9 mouse cellular contexts compared by ENCODE assay signal in genomic region chr17:79110936-79111348, GRCm38 (mm10). TPM values are rescaled to one million over a fixed set of nuclear protein-coding genes. Genes with fewer than 3 reads are reported as not detected.
DNase-seq lines count a peak whose midpoint lies in the region; ATAC-seq and TF ChIP-seq lines count a peak whose summit lies in the region.
"Had no signal": no experiment of that assay in that cellular context is flagged by ENCODE, and none has a peak within 500 bp of the region (broad histone marks: within the 10 kb centered on the region; RNA-seq: fewer than 3 reads in every experiment).

No protein-coding gene starts in this region.

- ATAC-seq in liver, embryonic 11.5 days (replicated peaks; ENCODE audit: low FRiP score) = no peak
- no peak for ATAC-seq in embryonic facial prominence, embryonic 14.5 days (ENCODE audit: low read depth)
- peak; percentile 77 for ATAC-seq in hindbrain, embryonic 13.5 days (ENCODE audit: low FRiP score)
- peak; percentile 73 for ATAC-seq in midbrain, embryonic 11.5 days (ENCODE audit: low FRiP score)
- ATAC-seq in stomach, postnatal 0 days (ENCODE audit: low FRiP score, low TSS enrichment) = no peak

- intact Hi-C loops in left cerebral cortex, adult 2 months (cut with DNase I) = loop anchor here (1.0 to 5.0 kb wide), 4 partner anchors 246 to 731 kb away; partner anchors contain the start of gene Cdc42ep3

- DNase-seq in liver, adult 2 months (ENCODE audit: extremely low read depth, low read depth, low spot score) = peak; percentile 58
- no peak for DNase-seq in liver, embryonic 11.5 days (ENCODE audit: low spot score)
- DNase-seq in embryonic facial prominence, embryonic 14.5 days (ENCODE audit: low spot score) = peak; percentile 77
- peak; percentile 43 to 52 for DNase-seq in left cerebral cortex, adult 2 months (ENCODE audit: extremely low spot score in 1 of 2, low spot score in 2 of 2)
- DNase-seq in midbrain, embryonic 11.5 days (ENCODE audit: low spot score, missing footprints) = peak; percentile 86
- peak; percentile 54 for DNase-seq in stomach, postnatal 0 days (ENCODE audit: low spot score)

- H3K4me2 ChIP-seq in liver, embryonic 11.5 days = no peak overlapping the region
- no peak overlapping the region for H3K4me2 ChIP-seq in embryonic facial prominence, embryonic 14.5 days (ENCODE audit: low read depth, low read length)
- H3K4me2 ChIP-seq in hindbrain, embryonic 13.5 days = no peak overlapping the region
- no peak overlapping the region for H3K4me2 ChIP-seq in midbrain, embryonic 11.5 days
- no peak overlapping the region for H3K4me2 ChIP-seq in stomach, postnatal 0 days (replicated peaks; ENCODE audit: low read depth)
- H3K4me2 ChIP-seq: embryonic facial prominence, embryonic 12.5 days had no signal

- no peaks in the 10 kb centered on the region for H3K9me3 ChIP-seq in liver, embryonic 11.5 days (ENCODE audit: control insufficient read depth, low read length)
- no peaks in the 10 kb centered on the region for H3K9me3 ChIP-seq in embryonic facial prominence, embryonic 14.5 days (ENCODE audit: control insufficient read depth, low read length)
- no peaks in the 10 kb centered on the region for H3K9me3 ChIP-seq in hindbrain, embryonic 13.5 days
- no peaks in the 10 kb centered on the region for H3K9me3 ChIP-seq in midbrain, embryonic 11.5 days (ENCODE audit: control insufficient read depth, low read length)
- no peaks in the 10 kb centered on the region for H3K9me3 ChIP-seq in stomach, postnatal 0 days (ENCODE audit: control insufficient read depth, low read length)
- H3K9me3 ChIP-seq: embryonic facial prominence, embryonic 12.5 days had no signal

- no peak overlapping the region for H3K9ac ChIP-seq in liver, adult 2 months (ENCODE audit: low read depth, low read length)
- H3K9ac ChIP-seq in liver, embryonic 11.5 days (ENCODE audit: low read depth, low read length) = no peak overlapping the region
- no peak overlapping the region for H3K9ac ChIP-seq in embryonic facial prominence, embryonic 14.5 days (ENCODE audit: low read depth, low read length)
- H3K9ac ChIP-seq in hindbrain, embryonic 13.5 days = no peak overlapping the region
- H3K9ac ChIP-seq in midbrain, embryonic 11.5 days (ENCODE audit: low read length) = no peak overlapping the region
- H3K9ac ChIP-seq in stomach, postnatal 0 days (ENCODE audit: low read length) = no peak overlapping the region
- H3K9ac ChIP-seq: embryonic facial prominence, embryonic 12.5 days had no signal

- TF ChIP-seq EP300 in stomach, postnatal 0 days (optimal IDR thresholded peaks at IDR 0.05) = no peak

- no peaks in the 10 kb centered on the region for H3K27me3 ChIP-seq in liver, adult 2 months (ENCODE audit: control insufficient read depth, insufficient read depth, low read length)
- H3K27me3 ChIP-seq in liver, embryonic 11.5 days (replicated peaks; ENCODE audit: control insufficient read depth, insufficient read depth, low read length) = no peaks in the 10 kb centered on the region
- H3K27me3 ChIP-seq in embryonic facial prominence, embryonic 14.5 days (replicated peaks; ENCODE audit: control insufficient read depth, insufficient read depth, low read length) = no peaks in the 10 kb centered on the region
- no peaks in the 10 kb centered on the region for H3K27me3 ChIP-seq in hindbrain, embryonic 13.5 days
- no peaks in the 10 kb centered on the region for H3K27me3 ChIP-seq in midbrain, embryonic 11.5 days (ENCODE audit: control insufficient read depth, insufficient read depth, low read length)
- no peaks in the 10 kb centered on the region for H3K27me3 ChIP-seq in stomach, postnatal 0 days (ENCODE audit: control insufficient read depth, insufficient read depth, low read length)
- H3K27me3 ChIP-seq: embryonic facial prominence, embryonic 12.5 days had no signal

- H3K36me3 ChIP-seq in liver, adult 2 months (ENCODE audit: control insufficient read depth, insufficient read depth, low read length) = no peaks in the 10 kb centered on the region
- H3K36me3 ChIP-seq in liver, embryonic 11.5 days (ENCODE audit: control insufficient read depth, insufficient read depth, low read length) = no peaks in the 10 kb centered on the region
- H3K36me3 ChIP-seq in embryonic facial prominence, embryonic 14.5 days (ENCODE audit: control insufficient read depth, insufficient read depth, low read length) = no peaks in the 10 kb centered on the region
- no peaks in the 10 kb centered on the region for H3K36me3 ChIP-seq in hindbrain, embryonic 13.5 days
- no peaks in the 10 kb centered on the region for H3K36me3 ChIP-seq in midbrain, embryonic 11.5 days (ENCODE audit: control insufficient read depth, insufficient read depth, low read length)
- no peaks in the 10 kb centered on the region for H3K36me3 ChIP-seq in stomach, postnatal 0 days (ENCODE audit: control insufficient read depth, insufficient read depth, low read length)
- H3K36me3 ChIP-seq: embryonic facial prominence, embryonic 12.5 days had no signal

- no peaks in the 10 kb centered on the region for H3K79me2 ChIP-seq in liver, adult 2 months (ENCODE audit: control insufficient read depth, insufficient read depth, low read length)

- no peaks in the 10 kb centered on the region for H3K4me1 ChIP-seq in liver, adult 2 months (ENCODE audit: control insufficient read depth, insufficient read depth, low read length)
- H3K4me1 ChIP-seq in liver, embryonic 11.5 days (replicated peaks; ENCODE audit: control insufficient read depth, insufficient read depth, low read length) = no peaks in the 10 kb centered on the region
- no peaks in the 10 kb centered on the region for H3K4me1 ChIP-seq in bone marrow, adult 2 months (ENCODE audit: control insufficient read depth, insufficient read depth, low read length)
- no peaks in the 10 kb centered on the region for H3K4me1 ChIP-seq in embryonic facial prominence, embryonic 14.5 days (ENCODE audit: control insufficient read depth, insufficient read depth, low read length)
- no peaks in the 10 kb centered on the region for H3K4me1 ChIP-seq in hindbrain, embryonic 13.5 days (replicated peaks)
- H3K4me1 ChIP-seq in midbrain, embryonic 11.5 days (ENCODE audit: control insufficient read depth, insufficient read depth, low read length) = no peaks in the 10 kb centered on the region
- no peaks in the 10 kb centered on the region for H3K4me1 ChIP-seq in stomach, postnatal 0 days (replicated peaks; ENCODE audit: control insufficient read depth, insufficient read depth)
- H3K4me1 ChIP-seq: embryonic facial prominence, embryonic 12.5 days had no signal

- TF ChIP-seq POLR2A in liver, adult 2 months (IDR thresholded peaks at IDR 0.05; ENCODE audit: extremely low read depth, insufficient read depth, low read length) = no peak
- no peak for TF ChIP-seq POLR2A in bone marrow, adult 2 months (IDR thresholded peaks at IDR 0.05; ENCODE audit: borderline replicate concordance, control insufficient read depth, low read depth, low read length)

- no peak overlapping the region for H3K4me3 ChIP-seq in liver, adult 2 months (ENCODE audit: insufficient read depth, low read depth, low read length)
- H3K4me3 ChIP-seq in liver, embryonic 11.5 days (ENCODE audit: low read depth, low read length) = no peak overlapping the region
- no peak overlapping the region for H3K4me3 ChIP-seq in bone marrow, adult 2 months (replicated peaks; ENCODE audit: control insufficient read depth, low read depth, low read length)
- no peak overlapping the region for H3K4me3 ChIP-seq in embryonic facial prominence, embryonic 14.5 days (ENCODE audit: low read depth, low read length)
- H3K4me3 ChIP-seq in hindbrain, embryonic 13.5 days = no peak overlapping the region
- H3K4me3 ChIP-seq in left cerebral cortex, adult 2 months = no peak overlapping the region
- no peak overlapping the region for H3K4me3 ChIP-seq in midbrain, embryonic 11.5 days (ENCODE audit: low read depth, low read length)
- H3K4me3 ChIP-seq in stomach, postnatal 0 days (ENCODE audit: low read depth, low read length) = no peak overlapping the region
- H3K4me3 ChIP-seq: embryonic facial prominence, embryonic 12.5 days had no signal

- H3K27ac ChIP-seq in liver, adult 2 months (replicated peaks; ENCODE audit: insufficient read depth, low read depth, low read length) = no peak overlapping the region
- no peak overlapping the region for H3K27ac ChIP-seq in liver, embryonic 11.5 days (ENCODE audit: low read depth, low read length)
- H3K27ac ChIP-seq in bone marrow, adult 2 months (ENCODE audit: control insufficient read depth, insufficient read depth, low read depth, low read length, poor library complexity) = no peak overlapping the region
- H3K27ac ChIP-seq in embryonic facial prominence, embryonic 14.5 days (replicated peaks; ENCODE audit: low read depth, low read length) = no peak overlapping the region
- H3K27ac ChIP-seq in hindbrain, embryonic 13.5 days = no peak overlapping the region
- H3K27ac ChIP-seq in left cerebral cortex, adult 2 months = no peak overlapping the region
- H3K27ac ChIP-seq in midbrain, embryonic 11.5 days (ENCODE audit: low read depth, low read length) = no peak overlapping the region
- no peak overlapping the region for H3K27ac ChIP-seq in stomach, postnatal 0 days (replicated peaks)
- H3K27ac ChIP-seq: embryonic facial prominence, embryonic 12.5 days had no signal

- peak; percentile 75 for TF ChIP-seq CTCF in liver, adult 2 months (IDR thresholded peaks at IDR 0.05; ENCODE audit: low read depth, low read length)
- peak; percentile 62 for TF ChIP-seq CTCF in bone marrow, adult 2 months (IDR thresholded peaks at IDR 0.05; ENCODE audit: control insufficient read depth, insufficient read depth, low read length)
- peak; percentile 95 for TF ChIP-seq CTCF in left cerebral cortex, adult 2 months (IDR thresholded peaks at IDR 0.05)
- peak; percentile 95 for TF ChIP-seq CTCF in stomach, postnatal 0 days (IDR thresholded peaks at IDR 0.05; ENCODE audit: low read depth)

- WGBS in liver, adult 2 months = 9% methylated on average over 5 of the region's 5 CpGs
- WGBS in liver, embryonic 11.5 days = 26% methylated on average over 5 of the region's 5 CpGs
- 19% methylated on average over 5 of the region's 5 CpGs for WGBS in bone marrow, adult 2 months
- WGBS in embryonic facial prominence, embryonic 14.5 days = 10% methylated on average over 5 of the region's 5 CpGs
- WGBS in hindbrain, embryonic 13.5 days = 21% methylated on average over 5 of the region's 5 CpGs
- WGBS in midbrain, embryonic 11.5 days = 27% methylated on average over 5 of the region's 5 CpGs
- 8% methylated on average over 5 of the region's 5 CpGs for WGBS in stomach, postnatal 0 days

RNA-seq across cellular contexts. Expression of gene Qpct, which starts 59.2 kb away (rescaled TPM):
- 17.6 and 26.6 TPM in 2 replicates for total RNA-seq in liver, adult 2 months (2014; rRNA removed)
- 9.8 and 12.1 TPM in 2 replicates for polyA plus RNA-seq in liver, adult 2 months (2012; rRNA removed)
- 7.5 and 10.3 TPM in 2 replicates for polyA plus RNA-seq in liver, embryonic 11.5 days (2014; fragmentation: Nextera tagmentation; extraction: Ambion mirVana)
- 0.63 and 1.7 TPM in 2 replicates for polyA plus RNA-seq in bone marrow, adult 2 months (2011; ENCODE audit: insufficient read depth, insufficient read length, low replicate concordance, missing spikeins)
- polyA plus RNA-seq in embryonic facial prominence, embryonic 14.5 days (2014; fragmentation: Nextera tagmentation; extraction: Ambion mirVana) = 14.0 and 18.1 TPM in 2 replicates
- 12.4 and 13.2 TPM in 2 replicates for polyA plus RNA-seq in hindbrain, embryonic 13.5 days (2015; fragmentation: Nextera tagmentation; extraction: Ambion mirVana)
- total RNA-seq in left cerebral cortex, adult 2 months (2021) = 10 to 100 TPM in 1 of 2 experiments, 1 to 10 TPM in 1; 9.1 to 11.5 TPM
- polyA plus RNA-seq in midbrain, embryonic 11.5 days (2014; fragmentation: Nextera tagmentation; extraction: Ambion mirVana) = 8.5 and 10.5 TPM in 2 replicates
- polyA plus RNA-seq in stomach, postnatal 0 days (2015; fragmentation: Nextera tagmentation; extraction: Ambion mirVana) = 23.6 and 23.7 TPM in 2 replicates

Comparison
In these comparisons a context has a peak if more than half of its experiments do, and no peak if none do; other contexts are left out.
1. ATAC-seq: peak in hindbrain, embryonic 13.5 days (single experiment) and midbrain, embryonic 11.5 days (single experiment); none in liver, embryonic 11.5 days (single experiment), embryonic facial prominence, embryonic 14.5 days (single experiment) and stomach, postnatal 0 days (single experiment).
2. Peak in every context shown above with its lines, with median percentiles within 50 percentile points of each other: CTCF ChIP-seq.